Mouse (Mus musculus) embryonic facial prominence, embryonic 11.5 days (tissue): ENCODE measurements at regions not wholly inside any gene's neighbourhood (a gene's known extent, or its start where the extent isn't known, plus 50 kb on each side); places are given as distances from the start of the nearest gene placed in this dataset.

Source experiments
- ATAC-seq: fragments of 200-750 bp; cut with Nextera tagmentation; replicated peaks from 2 replicates; pipeline ENCODE4 v1.8.0; 2017; ENCODE audit warnings: low read depth; ENCODE audit not compliant: insufficient number of reproducible peaks, low FRiP score, low TSS enrichment
- DNase-seq: peaks from one replicate; pipeline ENCODE4 v3.0.0-alpha.2; 2015; ENCODE audit warnings: low spot score
- H3K27ac ChIP-seq: fragments of 300-500 bp; sonication (generic); replicated peaks from 2 replicates; pipeline ENCODE4 v1.5.1; 2014; ENCODE audit warnings: mild to moderate bottlenecking, low read depth, low read length, control low read depth
- H3K27me3 ChIP-seq: fragments of 300-500 bp; sonication (generic); 2 replicates; pipeline ENCODE4 v1.6.1; 2014; ENCODE audit warnings: mild to moderate bottlenecking, low read length, moderate library complexity, mixed read lengths; ENCODE audit not compliant: control insufficient read depth, insufficient read depth
- H3K36me3 ChIP-seq: fragments of 300-500 bp; sonication (generic); replicated peaks from 2 replicates; pipeline ENCODE4 v1.6.1; 2014; ENCODE audit warnings: low read depth, mild to moderate bottlenecking, low read length, moderate library complexity, mixed read lengths; ENCODE audit not compliant: control insufficient read depth, insufficient read depth
- H3K4me1 ChIP-seq: fragments of 300-500 bp; sonication (generic); 2 replicates; pipeline ENCODE4 v1.6.1; 2014; ENCODE audit warnings: low read length, mixed read lengths; ENCODE audit not compliant: control insufficient read depth, insufficient read depth
- H3K4me2 ChIP-seq: fragments of 300-500 bp; sonication (generic); 2 replicates; pipeline ENCODE4 v1.6.1; 2014; ENCODE audit warnings: low read depth, mild to moderate bottlenecking, control low read depth, low read length, moderate library complexity
- H3K4me3 ChIP-seq: fragments of 300-500 bp; sonication (generic); 2 replicates; pipeline ENCODE4 v1.5.1; 2014; ENCODE audit warnings: low read depth, low read length, control low read depth
- H3K9ac ChIP-seq: fragments of 300-500 bp; sonication (generic); replicated peaks from 2 replicates; pipeline ENCODE4 v1.6.1; 2014; ENCODE audit warnings: mild to moderate bottlenecking, control low read depth, low read length
- H3K9me3 ChIP-seq: fragments of 300-500 bp; sonication (generic); replicated peaks from 2 replicates; pipeline ENCODE4 v1.6.1; 2016; ENCODE audit warnings: mild to moderate bottlenecking, low read length, inconsistent platforms, mixed read lengths; ENCODE audit not compliant: control insufficient read depth
- WGBS: fragments of 180-500 bp; shearing (Covaris S2); extraction: QIAGEN DNeasy Blood & Tissue Kit; methylation state at CpG from one replicate; pipeline ENCODE4 v1.1.7; 2014; 5-methylcytosine and 5-hydroxymethylcytosine counted together

DNA sequence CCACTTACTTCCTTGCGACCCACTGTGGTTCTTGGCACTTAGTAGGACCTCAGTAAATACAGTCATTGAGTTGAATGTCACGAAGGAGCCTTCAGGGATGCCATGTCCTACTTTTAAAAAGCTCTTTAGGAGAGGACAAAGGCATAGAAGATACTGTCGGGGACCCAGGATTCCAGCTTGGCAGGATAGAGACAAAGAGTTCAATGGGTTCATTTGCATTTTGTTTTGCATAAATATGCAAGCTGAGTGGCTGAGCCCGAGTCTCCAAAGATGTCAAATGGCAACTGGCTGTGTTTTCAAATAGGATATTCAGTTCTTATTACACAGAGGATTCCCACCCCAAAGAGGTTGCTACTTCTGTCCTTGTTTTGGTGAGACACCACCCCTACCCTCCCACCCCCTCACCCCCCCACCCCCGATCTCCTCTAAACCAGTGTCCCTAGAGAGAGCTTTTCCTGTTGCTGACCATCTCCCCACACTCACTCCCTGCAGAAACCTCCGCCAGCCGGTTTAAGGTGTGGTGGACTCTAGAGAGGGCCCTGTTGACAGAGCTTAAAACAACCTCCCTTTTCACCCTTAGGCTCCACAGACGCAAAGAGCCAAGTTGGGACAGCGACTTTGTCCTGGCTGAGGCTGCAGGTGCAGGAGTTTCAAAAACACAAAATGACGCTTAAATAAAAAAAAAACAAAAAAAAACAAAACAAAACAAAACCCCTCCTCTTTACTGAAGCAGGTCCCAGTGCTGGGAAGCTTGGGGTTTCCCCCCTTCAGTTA is 57.9 kb downstream of the Sox9 start:
- Histone ChIP-seq H3K27ac (no peak overlapping the region), H3K9ac (no peak overlapping the region), H3K4me2 (no peak overlapping the region), H3K36me3 (no peaks in the 10 kb centered on the region), H3K4me3 (no peak overlapping the region), H3K4me1 (no peaks in the 10 kb centered on the region), H3K9me3 (no peaks in the 10 kb centered on the region), H3K27me3 (no peaks in the 10 kb centered on the region)
- 20% methylated on average over 10 of the region's 10 CpGs for WGBS
- DNase-seq: no peak
- no peak for ATAC-seq

DNA sequence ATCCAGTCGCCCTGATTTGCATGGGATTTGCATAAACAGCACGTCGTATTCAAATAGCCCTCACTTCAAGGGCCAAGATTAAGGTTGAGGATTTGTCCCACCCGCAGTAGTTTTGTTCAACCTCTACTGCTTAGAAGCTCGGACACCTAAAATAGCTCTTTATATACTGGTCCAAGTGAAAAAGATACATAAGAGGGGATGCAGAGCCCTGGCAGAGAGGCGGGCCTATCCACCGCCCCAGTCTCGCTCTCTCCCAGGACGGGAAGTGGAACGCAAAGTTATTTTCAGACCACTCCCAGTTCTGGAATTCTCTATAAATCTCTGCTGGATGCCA is 58.4 kb downstream of the Sox9 start:
- Histone ChIP-seq H3K9me3 (no peaks in the 10 kb centered on the region), H3K4me1 (no peaks in the 10 kb centered on the region), H3K27me3 (no peaks in the 10 kb centered on the region), H3K4me2 (no peak overlapping the region), H3K4me3 (no peak overlapping the region), H3K27ac (no peak overlapping the region), H3K36me3 (no peaks in the 10 kb centered on the region), H3K9ac (no peak overlapping the region)
- ATAC-seq (no peak), DNase-seq (no peak)
- WGBS: 13% methylated on average over 10 of the region's 10 CpGs

DNA sequence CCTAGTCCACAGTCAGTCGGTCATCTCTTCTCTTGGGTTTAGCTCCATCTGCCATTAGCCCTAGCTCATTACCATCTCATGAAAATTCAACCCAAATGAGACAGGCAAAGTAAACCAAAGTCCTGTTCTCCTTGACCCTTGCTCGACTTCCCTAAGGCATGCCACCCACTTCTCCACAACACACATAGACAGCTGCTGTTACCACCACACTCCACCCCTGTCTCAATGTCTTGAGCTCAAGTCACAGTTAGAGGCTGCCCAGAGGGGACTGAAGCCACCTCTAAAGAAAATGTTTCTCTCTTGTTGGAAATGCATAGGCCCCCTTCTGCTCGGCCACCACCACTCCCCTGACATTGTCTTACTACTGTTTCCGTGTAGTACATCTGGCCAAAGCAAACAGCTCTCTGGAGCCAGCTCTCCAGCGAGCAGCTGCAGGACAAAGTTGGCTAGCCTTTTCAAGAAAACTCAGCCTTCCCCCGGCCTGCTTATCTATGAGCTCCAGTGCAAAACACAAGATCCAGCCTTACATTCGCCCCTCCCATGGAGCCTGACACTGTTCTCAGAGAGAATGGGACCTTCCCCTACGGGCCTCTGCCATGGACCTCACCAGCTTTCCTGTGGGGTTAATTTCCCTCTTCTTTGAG is 62.4 kb downstream of the Sox9 start:
- H3K4me3 ChIP-seq: no peak overlapping the region
- DNase-seq (no peak), ATAC-seq (no peak)
- H3K9ac ChIP-seq: no peak overlapping the region
- H3K36me3 ChIP-seq: no peaks in the 10 kb centered on the region
- no peak overlapping the region for H3K4me2 ChIP-seq
- H3K27ac ChIP-seq: no peak overlapping the region
- no peaks in the 10 kb centered on the region for H3K9me3 ChIP-seq
- no peaks in the 10 kb centered on the region for H3K27me3 ChIP-seq
- no peaks in the 10 kb centered on the region for H3K4me1 ChIP-seq
- 78% methylated on average over 8 of the region's 8 CpGs for WGBS

DNA sequence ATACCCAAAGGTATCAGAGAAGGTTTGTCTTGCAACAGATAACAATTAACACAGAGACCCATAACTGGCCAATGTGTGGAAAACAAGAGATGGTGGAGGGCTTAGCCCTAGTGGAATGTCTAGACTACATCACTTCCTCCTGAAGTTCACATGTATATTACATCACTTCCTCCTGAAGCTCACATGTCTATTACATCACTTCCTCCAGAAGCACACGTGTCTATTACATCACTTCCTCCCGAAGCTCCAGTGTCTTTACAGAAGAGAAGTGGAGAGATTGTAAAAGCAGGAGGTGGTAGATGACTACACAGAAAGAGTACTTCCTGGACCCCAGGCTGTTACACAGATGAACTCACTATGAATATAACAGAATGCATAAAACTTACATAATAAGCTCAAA is 65.1 kb downstream of the Sox9 start:
- no peak for ATAC-seq

DNA sequence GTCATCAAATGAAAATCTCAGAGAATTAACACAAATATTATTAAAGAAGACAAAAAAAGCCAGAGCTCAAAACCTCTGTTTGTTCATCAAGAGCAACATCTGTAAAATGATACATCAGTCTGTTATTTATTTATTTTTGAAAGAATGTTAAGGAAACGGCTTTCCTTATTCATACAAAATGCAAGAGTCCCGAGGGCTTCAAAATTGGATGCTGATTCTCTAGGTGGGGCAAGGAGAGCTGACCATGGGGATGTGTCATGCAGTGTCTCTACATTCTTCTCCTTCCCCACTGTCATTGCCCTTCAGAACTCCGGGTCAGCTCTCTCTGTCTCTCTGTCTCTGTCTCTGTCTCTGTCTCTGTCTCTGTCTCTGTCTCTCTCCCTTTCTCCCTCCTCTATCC is 65.8 kb downstream of the Sox9 start:
- Histone ChIP-seq H3K27ac (no peak overlapping the region), H3K36me3 (no peaks in the 10 kb centered on the region), H3K27me3 (no peaks in the 10 kb centered on the region), H3K4me1 (no peaks in the 10 kb centered on the region), H3K9me3 (no peaks in the 10 kb centered on the region), H3K4me3 (no peak overlapping the region), H3K9ac (no peak overlapping the region), H3K4me2 (no peak overlapping the region)
- DNase-seq (no peak), ATAC-seq (no peak)
- 66% methylated on average over 3 of the region's 3 CpGs for WGBS

More for the DNA sequence above, 65.1 kb downstream of the Sox9 start:
- DNase-seq: no peak
- H3K27me3 ChIP-seq: no peaks in the 10 kb centered on the region
- no peak overlapping the region for H3K9ac ChIP-seq
- no peaks in the 10 kb centered on the region for H3K36me3 ChIP-seq
- no peak overlapping the region for H3K4me3 ChIP-seq
- no peaks in the 10 kb centered on the region for H3K9me3 ChIP-seq
- no peaks in the 10 kb centered on the region for H3K4me1 ChIP-seq
- 85% methylated on average over 2 of the region's 2 CpGs for WGBS
- no peak overlapping the region for H3K4me2 ChIP-seq
- H3K27ac ChIP-seq: no peak overlapping the region

DNA sequence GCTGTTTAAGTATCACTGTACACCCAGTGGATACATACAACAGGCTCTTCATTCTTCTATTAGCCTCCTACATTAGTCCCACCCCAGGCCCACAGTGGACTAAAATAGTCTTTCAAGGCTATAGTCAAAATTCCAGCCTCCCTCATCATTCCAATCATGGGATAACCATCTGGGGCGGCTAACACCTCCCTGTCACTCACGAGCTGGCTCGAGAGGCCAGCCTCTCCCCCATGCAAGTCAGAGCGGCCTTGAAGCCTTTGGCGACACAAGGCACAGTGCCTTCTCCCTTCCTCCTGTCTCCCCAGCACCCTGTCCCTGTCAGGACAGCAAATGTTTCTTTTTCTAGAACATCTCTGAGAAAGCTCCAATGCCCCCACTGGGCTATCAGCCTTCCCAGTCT is 68.0 kb downstream of the Sox9 start:
- H3K4me3 ChIP-seq: no peak overlapping the region
- H3K36me3 ChIP-seq: no peaks in the 10 kb centered on the region
- no peaks in the 10 kb centered on the region for H3K9me3 ChIP-seq
- no peak overlapping the region for H3K27ac ChIP-seq
- no peaks in the 10 kb centered on the region for H3K27me3 ChIP-seq
- H3K4me1 ChIP-seq: no peaks in the 10 kb centered on the region
- H3K4me2 ChIP-seq: no peak overlapping the region
- no peak for DNase-seq
- WGBS: 81% methylated on average over 5 of the region's 5 CpGs
- no peak for ATAC-seq
- no peak overlapping the region for H3K9ac ChIP-seq

DNA sequence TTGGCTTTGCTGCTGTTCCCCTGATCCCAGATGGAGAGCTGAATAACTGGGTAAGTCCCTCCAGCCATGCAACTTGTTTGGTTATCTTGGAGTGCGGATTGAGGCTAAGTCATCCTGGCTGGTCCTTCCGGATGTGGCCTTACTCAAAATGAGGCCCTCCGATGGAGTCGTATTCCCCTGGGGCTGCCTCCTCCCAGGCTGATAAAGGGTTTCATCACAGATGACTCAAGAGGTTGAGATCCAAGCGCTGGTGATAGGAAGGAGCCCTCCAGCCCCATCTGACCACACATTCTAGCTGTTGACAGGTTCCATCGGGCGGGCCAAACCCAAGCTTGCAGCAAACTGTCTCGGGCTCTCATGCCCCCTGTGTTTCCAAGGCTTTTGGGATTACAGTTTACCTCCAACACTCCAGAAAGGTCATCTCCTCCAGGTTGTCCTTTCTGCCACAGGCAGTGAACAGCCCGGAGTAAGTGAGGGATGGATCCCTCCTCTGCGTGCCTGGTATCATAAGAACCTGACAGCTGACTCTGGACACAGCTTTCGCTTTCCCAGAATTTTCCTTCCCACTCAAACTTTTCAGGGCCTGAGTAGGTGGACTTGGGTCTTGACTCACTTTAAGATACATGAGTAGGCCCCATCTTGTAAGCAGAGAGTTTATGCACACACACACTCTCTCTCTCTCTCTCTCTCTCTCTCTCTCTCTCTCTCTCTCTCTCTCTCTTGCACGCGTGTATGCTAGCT is 68.7 kb downstream of the Sox9 start:
- Histone ChIP-seq H3K4me1 (no peaks in the 10 kb centered on the region), H3K27ac (no peak overlapping the region), H3K36me3 (no peaks in the 10 kb centered on the region), H3K4me3 (no peak overlapping the region), H3K4me2 (no peak overlapping the region), H3K9me3 (no peaks in the 10 kb centered on the region), H3K27me3 (no peaks in the 10 kb centered on the region), H3K9ac (no peak overlapping the region)
- WGBS: 75% methylated on average over 13 of the region's 13 CpGs
- no peak for ATAC-seq
- DNase-seq: no peak

DNA sequence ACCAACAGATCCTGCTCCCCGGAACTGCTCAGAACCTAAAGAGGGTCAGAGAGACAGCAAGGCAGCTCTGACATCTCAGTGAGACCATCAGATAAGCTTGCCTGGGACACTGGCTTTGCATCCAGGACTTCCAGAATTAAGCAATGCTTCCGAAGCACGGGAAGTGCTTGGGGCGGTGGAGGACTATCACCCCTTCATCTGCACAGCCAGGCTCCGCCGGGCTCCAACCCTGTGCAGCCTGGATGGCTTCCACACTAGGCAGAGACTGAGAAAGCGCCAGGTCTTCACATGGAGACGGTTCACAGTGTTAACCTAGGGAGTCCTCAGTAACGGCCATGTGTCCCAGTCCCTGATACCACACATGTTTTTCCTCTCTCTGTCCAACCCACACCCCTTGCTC is 69.3 kb downstream of the Sox9 start:
- Histone ChIP-seq H3K9ac (no peak overlapping the region), H3K36me3 (no peaks in the 10 kb centered on the region), H3K9me3 (no peaks in the 10 kb centered on the region), H3K4me2 (no peak overlapping the region), H3K4me3 (no peak overlapping the region), H3K4me1 (no peaks in the 10 kb centered on the region), H3K27ac (no peak overlapping the region), H3K27me3 (no peaks in the 10 kb centered on the region)
- no peak for DNase-seq
- WGBS: 84% methylated on average over 9 of the region's 9 CpGs
- ATAC-seq: no peak
